Mouse (Mus musculus) spleen, adult 2 months (tissue): ENCODE results near the gene Pon1.

Experiments
- CTCF ChIP-seq: fragments of 200-500 bp; IDR thresholded peaks from 2 replicates; pipeline ENCODE4 v1.5.1; 2011; ENCODE audit warnings: mild to moderate bottlenecking, inconsistent platforms; ENCODE audit not compliant: insufficient read depth, insufficient read length, insufficient replicate concordance; ENCODE audit errors: extremely low read depth
- POLR2A ChIP-seq: fragments of 200-500 bp; IDR thresholded peaks from 2 replicates; pipeline ENCODE4 v1.6.1; 2011; ENCODE audit warnings: low read depth, low read length, inconsistent platforms

DNA sequence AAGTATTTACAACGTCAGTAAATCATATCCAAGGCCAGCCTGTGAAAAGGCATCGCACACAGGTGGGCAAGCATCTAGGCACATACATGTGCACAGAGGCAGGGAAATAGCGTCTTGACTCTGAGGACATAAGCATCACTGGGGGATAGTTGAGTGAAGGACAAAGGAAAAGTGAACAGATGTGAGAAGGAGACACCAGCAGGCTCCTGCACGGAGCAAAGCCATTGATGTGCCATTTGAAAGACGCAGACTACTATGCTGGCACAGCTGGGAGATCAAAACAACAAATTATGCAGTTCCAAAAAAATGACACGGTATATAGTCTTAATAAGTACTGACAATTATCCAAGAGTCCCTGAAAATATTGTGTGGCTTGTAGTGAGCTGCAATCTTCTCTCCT lies 6.2 kb downstream of the Pon1 start:
- TF ChIP-seq CTCF (no peak), POLR2A (no peak)
